Mouse (Mus musculus) heart, postnatal 36 days (tissue): Measurements from ENCODE around the gene Zbtb8os. TPM values are rescaled to one million over a fixed set of nuclear protein-coding genes. Genes with fewer than 3 reads are reported as not detected.

ENCODE experiments used
- DNase-seq, 2 experiments: peaks; one replicate each; pipeline ENCODE4 v3.0.0; 2021 to 2022
- intact Hi-C: fragments of 180-260 bp; cut with DNase I; formaldehyde crosslinking; loops from one replicate; pipeline ENCODE4 v1.15.1; 2025
- total RNA-seq, 2 experiments: library from RNA; stranded (reverse); gene quantifications; 2 replicates each; pipeline ENCODE4 v1.2.3; 2021

Gene Zbtb8os
- 10 to 100 TPM; 22.9 to 27.1 TPM for total RNA-seq

GRCm38 (mm10) chr4:129335216-129336074, at the start of gene Zbtb8os, which contains the start of gene Rbbp4:
Gene Zbtb8os, plus strand, starts transcription at chr4:129335695.
Gene Rbbp4, minus strand, starts transcription at chr4:129335370.
- peak; percentile 93 to 94 for DNase-seq
- intact Hi-C loops: loop anchor here (10.0 kb wide), 1 partner anchor 269 kb away; the partner anchor contains the start of genes Eif3i and Tmem234

- intact Hi-C loops: no loop called here
These were observed 49.4 kb upstream of the Zbtb8os start for GRCm38 (mm10) chr4:129286001-129286682.

GRCm38 (mm10) chr4:129286683-129287471, 48.6 kb upstream of the Zbtb8os start:
- peak; percentile 26 to 38 for DNase-seq
- intact Hi-C loops: no loop called here

More at GRCm38 (mm10) chr4:129286001-129286682, 49.4 kb upstream of the Zbtb8os start:
- peak; percentile 22 to 39 for DNase-seq

GRCm38 (mm10) chr4:129287472-129287981, 48.0 kb upstream of the Zbtb8os start, which contains the start of gene Sync:
Gene Sync, plus strand, starts transcription at chr4:129287617.
- peak; percentile 48 to 59 for DNase-seq
- intact Hi-C loops: no loop called here

- peak; percentile 35 to 36 for DNase-seq
These were observed 47.4 kb upstream of the Zbtb8os start for GRCm38 (mm10) chr4:129288067-129288466.

GRCm38 (mm10) chr4:129289671-129290070, 45.8 kb upstream of the Zbtb8os start:
- intact Hi-C loops: no loop called here
- no peak for DNase-seq

More at GRCm38 (mm10) chr4:129288067-129288466, 47.4 kb upstream of the Zbtb8os start:
- intact Hi-C loops: no loop called here

GRCm38 (mm10) chr4:129292831-129293230, 42.7 kb upstream of the Zbtb8os start:
- intact Hi-C loops: no loop called here
- no peak for DNase-seq

GRCm38 (mm10) chr4:129293702-129294101, 41.8 kb upstream of the Zbtb8os start:
- intact Hi-C loops: no loop called here

GRCm38 (mm10) chr4:129295188-129295587, 40.3 kb upstream of the Zbtb8os start:
- DNase-seq: no peak
- intact Hi-C loops: no loop called here

More at GRCm38 (mm10) chr4:129293702-129294101, 41.8 kb upstream of the Zbtb8os start:
- DNase-seq: no peak

- no peak for DNase-seq
- intact Hi-C loops: no loop called here
These were observed 39.4 kb upstream of the Zbtb8os start for GRCm38 (mm10) chr4:129296066-129296465.

- DNase-seq: no peak
- intact Hi-C loops: no loop called here
These were observed 37.8 kb upstream of the Zbtb8os start for GRCm38 (mm10) chr4:129297724-129298123.

GRCm38 (mm10) chr4:129299121-129299520, 36.4 kb upstream of the Zbtb8os start:
- DNase-seq: no peak
- intact Hi-C loops: no loop called here

GRCm38 (mm10) chr4:129303401-129303800, 32.1 kb upstream of the Zbtb8os start:
- DNase-seq: no peak
- intact Hi-C loops: no loop called here

GRCm38 (mm10) chr4:129303816-129304215, 31.7 kb upstream of the Zbtb8os start:
- DNase-seq: no peak
- intact Hi-C loops: no loop called here

- DNase-seq: no peak
- intact Hi-C loops: no loop called here
These were observed 31.2 kb upstream of the Zbtb8os start for GRCm38 (mm10) chr4:129304306-129304705.

- no peak for DNase-seq
- intact Hi-C loops: no loop called here
These were observed 27.6 kb upstream of the Zbtb8os start for GRCm38 (mm10) chr4:129307936-129308335.

- no peak for DNase-seq
- intact Hi-C loops: no loop called here
These were observed 21.6 kb upstream of the Zbtb8os start for GRCm38 (mm10) chr4:129313886-129314285.

- intact Hi-C loops: no loop called here
These were observed 14.6 kb upstream of the Zbtb8os start for GRCm38 (mm10) chr4:129320876-129321275.

GRCm38 (mm10) chr4:129322042-129322441, 13.5 kb upstream of the Zbtb8os start:
- intact Hi-C loops: no loop called here
- no peak for DNase-seq

More at GRCm38 (mm10) chr4:129320876-129321275, 14.6 kb upstream of the Zbtb8os start:
- DNase-seq: no peak

GRCm38 (mm10) chr4:129323491-129323890, 12.0 kb upstream of the Zbtb8os start:
- DNase-seq: no peak
- intact Hi-C loops: no loop called here
